Mouse (Mus musculus) G1E (cell line): ENCODE results near the gene Cadm2. TPM values are rescaled to one million over a fixed set of nuclear protein-coding genes. Genes with fewer than 3 reads are reported as not detected.

ENCODE experiments used
- ATAC-seq: 2 replicates; pipeline ENCODE4 v1.8.0; 2016; ENCODE audit warnings: mild to moderate bottlenecking; ENCODE audit not compliant: insufficient number of reproducible peaks, poor library complexity, low FRiP score, severe bottlenecking; ENCODE audit errors: extremely low read depth
- DNase-seq: peaks from one replicate; pipeline ENCODE4 v3.0.0; 2012; ENCODE audit warnings: low spot score
- H3K27me3 ChIP-seq: 2 replicates; pipeline ENCODE4 v1.6.1; 2012; ENCODE audit warnings: mild to moderate bottlenecking, low read length, inconsistent platforms; ENCODE audit not compliant: insufficient read depth
- H3K36me3 ChIP-seq: replicated peaks from 2 replicates; pipeline ENCODE3; 2012; ENCODE audit warnings: mild to moderate bottlenecking, inconsistent platforms
- H3K4me1 ChIP-seq: 2 replicates; pipeline ENCODE4 v1.6.1; 2012; ENCODE audit warnings: low read depth, low read length, inconsistent platforms, mixed read lengths; ENCODE audit not compliant: insufficient read depth
- H3K4me3 ChIP-seq: 2 replicates; pipeline ENCODE4 v1.5.1; 2012; ENCODE audit warnings: low read depth, mild to moderate bottlenecking, inconsistent platforms, low read length, moderate library complexity, mixed read lengths
- H3K9me3 ChIP-seq: replicated peaks from 2 replicates; pipeline ENCODE4 v1.6.1; 2012; ENCODE audit warnings: inconsistent platforms
- CTCF ChIP-seq: IDR thresholded peaks from 2 replicates; pipeline ENCODE4 v1.5.1; 2012; ENCODE audit warnings: low read depth, low read length, inconsistent platforms, mixed read lengths
- GATA1 ChIP-seq: IDR thresholded peaks from 2 replicates; pipeline ENCODE4 v1.6.1; 2012; ENCODE audit warnings: borderline replicate concordance, low read length, inconsistent platforms, mixed read lengths
- GATA2 ChIP-seq: IDR thresholded peaks from 2 replicates; pipeline ENCODE4 v1.6.1; 2012; ENCODE audit warnings: low read depth, low read length, inconsistent platforms, borderline replicate concordance
- POLR2AphosphoS5 ChIP-seq: IDR thresholded peaks from 2 replicates; pipeline ENCODE4 v1.6.1; 2012; ENCODE audit warnings: low read depth, low read length, inconsistent platforms; ENCODE audit not compliant: insufficient replicate concordance
- TAL1 ChIP-seq: conservative IDR thresholded peaks from 2 replicates; pipeline ENCODE4 v1.6.1; 2012; ENCODE audit warnings: low read depth, low read length, inconsistent platforms, mixed read lengths
- polyA plus RNA-seq: library from polyadenylated mRNA; stranded (reverse); fragments of >175 nt; gene quantifications from 2 replicates; pipeline ENCODE4 v1.2.3, GENCODE M21; 2012
- total RNA-seq, 2 experiments: library from RNA; stranded (forward) in 1 of 2; stranded (reverse) in 1 of 2; fragments of 200-1000 nt in 1 of 2; fragments of >200 nt in 1 of 2; fragmentation: Nextera tagmentation in 1 of 2; gene quantifications; 2 replicates each; pipeline ENCODE4 v1.2.3; 2014 to 2017

The Cadm2 gene
- total and polyA plus RNA-seq, 3 experiments, result 0.05 TPM; not detected in 2

GRCm38 (mm10) chr16:66643606-66644005, 977.1 kb downstream of the Cadm2 start:
- Histone ChIP-seq H3K9me3 (no peaks in the 10 kb centered on the region), H3K4me1 (no peaks in the 10 kb centered on the region), H3K27me3 (no peaks in the 10 kb centered on the region), H3K4me3 (no peak overlapping the region), H3K36me3 (no peaks in the 10 kb centered on the region)
- ATAC-seq, result no peak
- TF ChIP-seq CTCF (no peak), POLR2AphosphoS5 (no peak), GATA1 (no peak), GATA2 (no peak), TAL1 (no peak)
- no peak for DNase-seq

DNA sequence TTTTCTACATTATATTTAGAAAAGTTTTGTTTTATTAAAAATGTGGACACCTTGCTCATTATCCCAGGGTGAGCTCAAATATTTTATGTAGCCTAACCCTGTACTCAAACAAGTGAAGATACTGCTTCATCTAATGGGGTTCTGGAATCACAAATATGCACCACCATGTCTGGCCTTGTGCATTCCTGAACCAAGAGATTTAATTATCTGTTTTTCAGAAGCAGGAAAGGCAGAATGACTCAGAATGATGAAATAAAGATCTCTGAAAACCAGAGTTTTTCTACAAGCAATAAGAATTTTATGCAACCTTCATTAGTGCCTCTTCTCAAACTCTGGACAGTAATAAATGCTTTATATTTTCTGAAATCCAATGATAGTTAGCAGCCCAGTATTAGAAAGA, 993.2 kb downstream of the Cadm2 start:
- Histone ChIP-seq H3K4me1 (no peaks in the 10 kb centered on the region), H3K9me3 (no peaks in the 10 kb centered on the region), H3K4me3 (no peak overlapping the region), H3K27me3 (no peaks in the 10 kb centered on the region), H3K36me3 (no peaks in the 10 kb centered on the region)
- no peak for DNase-seq
- no peak for ATAC-seq
- TF ChIP-seq CTCF (no peak), GATA1 (no peak), TAL1 (no peak), GATA2 (no peak)

GRCm38 (mm10) chr16:66622423-66622822, 998.3 kb downstream of the Cadm2 start:
- TF ChIP-seq GATA2, result no peak
- TF ChIP-seq CTCF, result no peak
- TF ChIP-seq GATA1, result no peak
- TF ChIP-seq TAL1, result no peak
- no peak for TF ChIP-seq POLR2AphosphoS5
- H3K27me3 ChIP-seq, result no peaks in the 10 kb centered on the region
- ATAC-seq, result no peak
- no peaks in the 10 kb centered on the region for H3K9me3 ChIP-seq
- H3K4me3 ChIP-seq, result no peak overlapping the region
- no peak for DNase-seq
- no peaks in the 10 kb centered on the region for H3K4me1 ChIP-seq
- H3K36me3 ChIP-seq, result no peaks in the 10 kb centered on the region

DNA sequence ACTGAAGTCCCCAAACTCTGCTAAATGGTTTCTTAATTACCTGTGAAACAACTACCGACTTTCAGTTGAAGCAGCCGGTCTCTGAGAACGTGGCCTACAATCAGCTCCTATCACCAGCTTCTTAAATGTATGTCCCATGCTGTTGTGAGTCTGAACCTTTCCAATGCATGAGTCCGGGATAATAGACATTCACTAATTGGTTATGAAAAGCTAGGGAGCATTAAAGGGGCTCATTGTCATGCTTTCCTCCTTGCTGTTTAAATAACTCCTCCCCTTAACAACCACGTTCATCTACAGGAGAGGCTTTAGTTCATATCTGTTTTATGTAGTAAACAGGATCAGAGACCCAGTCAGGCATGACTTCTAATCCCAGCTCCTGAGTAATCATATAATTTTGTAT, 1008.1 kb downstream of the Cadm2 start:
- Histone ChIP-seq H3K36me3 (no peaks in the 10 kb centered on the region), H3K4me1 (no peaks in the 10 kb centered on the region), H3K9me3 (no peaks in the 10 kb centered on the region), H3K27me3 (no peaks in the 10 kb centered on the region), H3K4me3 (no peak overlapping the region)
- no peak for DNase-seq
- ATAC-seq, result no peak
- no peak for TF ChIP-seq TAL1
- TF ChIP-seq GATA2, result no peak
- TF ChIP-seq CTCF, result no peak
